Mouse (Mus musculus) midbrain, embryonic 10.5 days (tissue): ENCODE measurements around the gene Cacnb4. TPM values are rescaled to one million over a fixed set of nuclear protein-coding genes. Genes with fewer than 3 reads are reported as not detected.

Source experiments
- DNase-seq: peaks from one replicate; pipeline ENCODE4 v3.0.0-alpha.2; 2017; ENCODE audit warnings: low spot score
- H3K27ac ChIP-seq: fragments of 300-500 bp; sonication (generic); replicated peaks from 2 replicates; pipeline ENCODE4 v1.5.1; 2016; ENCODE audit warnings: mild to moderate bottlenecking
- H3K27me3 ChIP-seq: fragments of 300-500 bp; sonication (generic); 2 replicates; pipeline ENCODE4 v1.6.1; 2016; ENCODE audit warnings: low read depth, mild to moderate bottlenecking; ENCODE audit not compliant: poor library complexity, severe bottlenecking
- H3K36me3 ChIP-seq: fragments of 300-500 bp; sonication (generic); 2 replicates; pipeline ENCODE4 v1.6.1; 2016; ENCODE audit warnings: mild to moderate bottlenecking, moderate library complexity
- H3K4me1 ChIP-seq: fragments of 300-500 bp; sonication (generic); 2 replicates; pipeline ENCODE4 v1.6.1; 2016
- H3K4me3 ChIP-seq: fragments of 300-500 bp; sonication (generic); 2 replicates; pipeline ENCODE4 v1.5.1; 2016; ENCODE audit warnings: mild to moderate bottlenecking, moderate library complexity
- H3K9me3 ChIP-seq: fragments of 300-500 bp; sonication (generic); replicated peaks from 2 replicates; pipeline ENCODE4 v1.6.1; 2016; ENCODE audit warnings: mild to moderate bottlenecking
- WGBS: fragments of 180-500 bp; shearing (Covaris S2); methylation state at CpG from one replicate; pipeline ENCODE4 v1.1.7; 2016; 5-methylcytosine and 5-hydroxymethylcytosine counted together
- polyA plus RNA-seq: library from polyadenylated mRNA; unstranded; fragments of >200 nt; fragmentation: Nextera tagmentation; extraction: Ambion mirVana; gene quantifications from 2 replicates; pipeline ENCODE4 v1.2.1, GENCODE M21; 2016

Cacnb4 gene
- polyA plus RNA-seq, 1 experiment from 2014 or later: 1.0 TPM

GRCm38 (mm10) chr2:52523056-52523715 lies 153.4 kb downstream of the Cacnb4 start:
- no peak for DNase-seq
- H3K4me3 ChIP-seq: no peak overlapping the region
- H3K27ac ChIP-seq: no peak overlapping the region
- H3K27me3 ChIP-seq: no peaks in the 10 kb centered on the region
- no peaks in the 10 kb centered on the region for H3K36me3 ChIP-seq
- WGBS: 93% methylated on average over 7 of the region's 7 CpGs
- no peaks in the 10 kb centered on the region for H3K9me3 ChIP-seq
- H3K4me1 ChIP-seq: no peaks in the 10 kb centered on the region

DNA sequence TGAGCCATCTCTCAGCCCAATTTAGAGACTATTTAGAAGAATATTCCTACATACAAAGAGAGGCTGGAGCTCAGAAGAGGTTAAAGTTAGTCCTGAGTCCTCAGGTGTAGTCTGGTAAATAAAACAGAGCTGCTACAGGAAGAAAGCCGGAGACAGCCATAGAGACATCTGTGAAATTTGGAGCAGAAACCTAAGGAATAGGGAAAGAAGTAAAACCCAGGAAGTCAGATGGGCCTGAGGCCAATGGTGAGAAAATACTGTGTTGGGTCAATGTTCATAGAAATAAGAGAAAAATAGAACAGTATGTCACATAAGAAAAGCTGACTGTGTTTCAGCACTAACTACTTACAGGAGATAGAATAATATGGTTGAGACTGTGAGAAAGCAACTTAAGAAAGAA lies 155.6 kb downstream of the Cacnb4 start:
- 88% methylated on average over 1 of the region's 1 CpGs for WGBS
- Histone ChIP-seq H3K4me3 (no peak overlapping the region), H3K27me3 (no peaks in the 10 kb centered on the region), H3K36me3 (no peaks in the 10 kb centered on the region), H3K9me3 (no peaks in the 10 kb centered on the region), H3K27ac (no peak overlapping the region), H3K4me1 (0 out of 2 replicates have a peak, but pooled peaks cover 6% of the 10 kb centered on the region)
- no peak for DNase-seq

DNA sequence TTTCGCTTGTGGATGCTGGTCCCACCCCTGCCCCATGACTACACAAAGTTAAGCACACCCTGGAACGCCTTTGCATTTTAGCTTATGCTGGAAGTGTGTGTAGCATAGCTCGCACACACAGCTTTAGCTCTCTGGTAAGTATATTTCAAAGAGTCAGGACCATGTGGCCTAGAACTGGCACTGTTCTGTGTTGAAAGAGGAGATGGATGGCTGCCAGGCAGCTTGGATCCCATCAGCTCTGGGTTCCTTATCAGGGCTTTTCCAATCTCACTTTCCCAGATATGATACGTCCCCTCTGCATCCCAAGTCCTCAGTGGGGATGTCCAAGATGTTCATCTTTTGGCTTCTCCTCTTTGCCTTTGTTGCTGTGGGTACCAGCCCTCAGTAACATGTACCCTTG lies 157.9 kb downstream of the Cacnb4 start:
- Histone ChIP-seq H3K36me3 (no peaks in the 10 kb centered on the region), H3K27me3 (no peaks in the 10 kb centered on the region), H3K9me3 (no peaks in the 10 kb centered on the region), H3K27ac (no peak overlapping the region), H3K4me3 (no peak overlapping the region), H3K4me1 (0 out of 2 replicates have a peak, but pooled peaks cover 11% of the 10 kb centered on the region)
- DNase-seq: no peak
- WGBS: 95% methylated on average over 4 of the region's 4 CpGs

DNA sequence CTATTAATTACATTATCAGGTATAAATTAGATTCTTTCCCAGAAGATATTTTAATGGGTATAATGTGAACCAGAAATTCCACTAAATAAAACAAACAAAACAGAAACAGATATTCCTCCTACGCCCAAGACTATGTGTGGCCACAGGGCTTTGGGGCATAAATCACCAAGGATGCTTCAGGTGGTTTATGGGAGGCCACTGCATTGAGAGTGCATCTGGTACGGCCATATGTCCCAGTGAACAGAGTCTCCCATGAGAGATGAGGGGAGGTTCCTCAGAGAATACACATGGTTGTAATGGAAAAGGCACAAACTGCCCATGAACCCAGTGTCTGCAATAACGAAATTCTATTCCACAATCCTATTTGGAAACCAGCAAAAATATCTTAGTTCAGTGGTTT lies 160.1 kb downstream of the Cacnb4 start:
- H3K27ac ChIP-seq: no peak overlapping the region
- H3K27me3 ChIP-seq: no peaks in the 10 kb centered on the region
- no peak overlapping the region for H3K4me3 ChIP-seq
- no peaks in the 10 kb centered on the region for H3K9me3 ChIP-seq
- H3K36me3 ChIP-seq: no peaks in the 10 kb centered on the region
- DNase-seq: no peak
- H3K4me1 ChIP-seq: peaks cover 21% of the 10 kb centered on the region
- 82% methylated on average over 3 of the region's 3 CpGs for WGBS

DNA sequence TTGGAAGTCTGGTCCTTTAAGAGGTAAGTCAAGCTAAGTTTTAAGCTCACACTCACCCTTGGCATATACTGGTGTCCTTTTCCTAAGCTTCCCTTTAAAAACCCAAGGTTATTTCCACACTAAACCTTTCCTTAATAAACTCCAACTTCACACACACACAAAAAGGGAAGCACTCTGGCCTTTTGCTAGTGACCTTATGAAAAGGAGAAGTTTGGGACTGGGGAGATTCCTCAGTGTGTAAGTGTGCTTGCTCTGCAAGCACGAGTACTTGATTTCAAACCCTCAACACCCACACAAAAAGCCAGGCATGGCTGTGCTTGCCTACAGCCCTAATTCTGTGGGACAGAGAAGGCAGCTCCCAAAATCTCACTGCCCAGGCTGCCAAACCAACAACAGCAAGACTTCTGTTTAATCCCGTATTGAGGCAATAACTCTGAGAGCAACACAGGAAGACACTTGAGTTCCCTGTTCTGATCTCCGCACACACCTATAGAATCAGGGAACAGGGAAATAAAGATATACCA lies 163.7 kb downstream of the Cacnb4 start:
- 75% methylated on average over 3 of the region's 3 CpGs for WGBS
- no peak overlapping the region for H3K27ac ChIP-seq

DNA sequence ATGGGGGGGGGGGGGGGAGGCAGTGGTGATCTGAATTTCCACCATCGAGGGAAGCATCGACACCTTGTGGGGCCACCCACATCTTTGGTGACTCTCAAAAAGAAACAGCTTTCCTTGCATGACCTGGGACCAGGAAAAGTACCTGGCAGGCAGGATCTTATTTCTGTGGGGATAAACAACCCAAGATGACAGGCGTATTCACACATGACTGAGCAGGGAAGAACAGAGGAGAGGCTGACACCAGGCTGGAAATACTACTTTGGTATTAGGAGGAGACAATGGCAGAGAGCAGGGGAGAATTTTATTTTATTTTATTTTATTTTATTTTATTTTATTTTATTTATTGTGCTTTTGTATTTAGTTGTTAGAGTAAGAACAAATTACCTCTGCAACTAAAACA lies 164.4 kb downstream of the Cacnb4 start:
- peaks cover 21% of the 10 kb centered on the region for H3K4me1 ChIP-seq
- 0 out of 2 replicates have a peak overlapping the region, but pooled peaks have one; percentile 2 for H3K4me3 ChIP-seq

More for the DNA sequence above, 163.7 kb downstream of the Cacnb4 start:
- Histone ChIP-seq H3K9me3 (no peaks in the 10 kb centered on the region), H3K4me1 (peaks cover 21% of the 10 kb centered on the region), H3K4me3 (no peak overlapping the region), H3K27me3 (no peaks in the 10 kb centered on the region), H3K36me3 (no peaks in the 10 kb centered on the region)
- DNase-seq: no peak

DNA sequence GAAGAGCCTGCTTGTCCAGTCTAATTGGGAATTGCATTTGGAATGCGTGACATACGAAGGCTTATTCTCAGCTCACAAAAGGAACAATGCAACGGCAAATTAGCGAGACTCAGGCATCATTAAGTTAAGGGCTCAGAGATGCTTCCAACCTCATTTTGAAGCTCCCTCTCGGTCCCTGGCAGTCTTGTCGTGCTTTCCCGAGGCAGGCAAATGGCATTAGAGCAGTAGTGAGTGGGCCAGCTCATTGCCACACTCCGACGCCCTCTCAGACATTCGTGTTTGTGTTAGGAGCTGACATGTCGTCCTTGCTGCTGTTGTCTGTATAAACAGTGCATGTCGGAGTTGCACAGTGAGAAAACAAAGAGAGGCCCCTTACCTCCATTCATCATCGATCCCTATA lies 164.8 kb downstream of the Cacnb4 start:
- Histone ChIP-seq H3K4me3 (0 out of 2 replicates have a peak overlapping the region, but pooled peaks have one; percentile 2), H3K36me3 (no peaks in the 10 kb centered on the region), H3K27ac (no peak overlapping the region; the same call in 1 of the 2 replicates), H3K9me3 (no peaks in the 10 kb centered on the region), H3K4me1 (peaks cover 21% of the 10 kb centered on the region), H3K27me3 (no peaks in the 10 kb centered on the region)
- DNase-seq: no peak
- WGBS: 32% methylated on average over 13 of the region's 13 CpGs

More for the DNA sequence above, 164.4 kb downstream of the Cacnb4 start:
- no peaks in the 10 kb centered on the region for H3K36me3 ChIP-seq
- WGBS: 53% methylated on average over 3 of the region's 3 CpGs
- no peak overlapping the region; the same call in 1 of the 2 replicates for H3K27ac ChIP-seq
- no peaks in the 10 kb centered on the region for H3K9me3 ChIP-seq
- DNase-seq: no peak
- H3K27me3 ChIP-seq: no peaks in the 10 kb centered on the region

DNA sequence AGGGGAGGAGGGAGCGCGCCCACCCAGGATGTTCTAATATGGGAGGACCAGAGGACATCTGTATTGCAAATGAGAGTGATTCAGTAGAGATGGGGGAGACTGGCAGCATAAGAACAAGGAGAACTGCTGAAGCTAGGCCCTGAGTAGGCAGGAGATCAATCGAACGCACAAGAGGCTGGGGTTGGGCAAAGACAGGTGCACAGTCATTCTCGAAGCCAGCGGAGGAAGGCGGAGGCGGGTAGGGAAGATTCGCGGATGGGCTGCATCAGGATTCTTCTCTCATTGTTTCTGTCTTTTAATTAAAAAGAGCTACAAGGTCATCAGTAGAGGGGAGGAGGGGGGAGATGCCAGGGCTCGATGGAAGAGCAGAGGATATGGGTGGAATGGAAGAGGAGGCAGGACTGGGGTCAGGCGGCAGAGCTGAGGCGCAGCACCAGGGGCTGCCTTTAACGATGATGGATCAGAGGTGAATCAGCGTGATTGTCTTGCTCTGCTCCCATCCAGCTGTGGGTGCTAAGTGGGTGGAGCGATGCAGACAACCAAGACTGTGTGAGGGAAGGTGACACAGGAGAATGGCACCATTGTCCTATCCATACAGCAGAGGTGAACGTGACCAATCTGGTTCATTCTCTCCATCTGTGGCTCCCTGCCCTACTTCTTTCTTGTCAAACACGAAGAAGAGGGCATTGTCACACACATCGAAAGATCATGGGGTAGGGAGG lies 166.7 kb downstream of the Cacnb4 start:
- H3K36me3 ChIP-seq: no peaks in the 10 kb centered on the region
- no peaks in the 10 kb centered on the region for H3K9me3 ChIP-seq
- WGBS: 83% methylated on average over 19 of the region's 19 CpGs
- H3K4me1 ChIP-seq: peaks cover 15% of the 10 kb centered on the region
- no peak overlapping the region for H3K27ac ChIP-seq
- DNase-seq: no peak
- no peaks in the 10 kb centered on the region for H3K27me3 ChIP-seq
- no peak overlapping the region for H3K4me3 ChIP-seq

GRCm38 (mm10) chr2:52505164-52505563 lies 171.5 kb downstream of the Cacnb4 start:
- Histone ChIP-seq H3K27me3 (no peaks in the 10 kb centered on the region), H3K9me3 (no peaks in the 10 kb centered on the region), H3K4me1 (no peaks in the 10 kb centered on the region), H3K27ac (no peak overlapping the region), H3K4me3 (no peak overlapping the region), H3K36me3 (no peaks in the 10 kb centered on the region)
- whole genome bisulfite sequencing: 87% methylated on average over 2 of the region's 2 CpGs
- no peak for DNase-seq

- Histone ChIP-seq H3K36me3 (no peaks in the 10 kb centered on the region), H3K27me3 (no peaks in the 10 kb centered on the region), H3K4me1 (no peaks in the 10 kb centered on the region), H3K4me3 (no peak overlapping the region), H3K9me3 (no peaks in the 10 kb centered on the region), H3K27ac (no peak overlapping the region)
- no peak for DNase-seq
- WGBS: 87% methylated on average over 3 of the region's 3 CpGs
Measured at GRCm38 (mm10) chr2:52504762-52505161, 171.9 kb downstream of the Cacnb4 start.

- Histone ChIP-seq H3K36me3 (no peaks in the 10 kb centered on the region), H3K4me3 (no peak overlapping the region), H3K27ac (no peak overlapping the region), H3K9me3 (no peaks in the 10 kb centered on the region), H3K4me1 (no peaks in the 10 kb centered on the region), H3K27me3 (no peaks in the 10 kb centered on the region)
- DNase-seq: no peak
- WGBS: 93% methylated on average over 6 of the region's 6 CpGs
Measured at GRCm38 (mm10) chr2:52499849-52500262, 176.8 kb downstream of the Cacnb4 start.

DNA sequence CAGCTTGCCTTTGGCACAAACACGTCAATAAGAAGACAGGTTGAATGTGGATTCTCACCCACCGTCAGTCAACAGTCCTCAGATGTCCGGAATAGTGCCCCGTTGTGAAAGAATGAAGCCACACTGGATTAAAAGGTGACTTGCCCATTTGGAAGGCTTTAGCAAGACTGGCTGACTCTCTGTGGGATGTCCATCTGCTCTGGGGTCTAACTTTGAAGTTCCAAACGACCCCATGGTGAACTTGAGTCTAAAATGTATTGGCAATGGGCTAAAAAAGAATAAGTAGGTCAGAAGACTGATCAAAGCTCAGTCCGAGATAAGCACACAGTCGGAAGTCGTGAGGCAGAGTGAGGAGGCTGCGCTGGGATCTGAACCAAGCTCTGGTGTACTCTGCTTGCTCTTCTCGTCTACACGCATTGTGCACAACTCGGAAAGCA lies 177.5 kb downstream of the Cacnb4 start:
- 83% methylated on average over 12 of the region's 12 CpGs for WGBS

More for the DNA sequence above, 177.5 kb downstream of the Cacnb4 start:
- no peaks in the 10 kb centered on the region for H3K27me3 ChIP-seq
- no peak overlapping the region for H3K4me3 ChIP-seq
- no peaks in the 10 kb centered on the region for H3K36me3 ChIP-seq
- H3K4me1 ChIP-seq: no peaks in the 10 kb centered on the region
- no peak overlapping the region for H3K27ac ChIP-seq
- DNase-seq: no peak
- no peaks in the 10 kb centered on the region for H3K9me3 ChIP-seq
